Mouse (Mus musculus) heart, embryonic 16.5 days (tissue): ENCODE data around the gene Gtpbp8. TPM values are rescaled to one million over a fixed set of nuclear protein-coding genes. Genes with fewer than 3 reads are reported as not detected.

Experiments used
- ATAC-seq: fragments of 200-750 bp; cut with Nextera tagmentation; replicated peaks from 2 replicates; pipeline ENCODE4 v1.8.0; 2017; ENCODE audit warnings: moderate number of reproducible peaks; ENCODE audit not compliant: insufficient read depth, low FRiP score; ENCODE audit errors: extremely low read depth
- H3K27ac ChIP-seq: fragments of 300-500 bp; sonication (generic); 2 replicates; pipeline ENCODE4 v1.5.1; 2014; ENCODE audit warnings: mild to moderate bottlenecking, low read length, control low read depth, moderate library complexity
- H3K27me3 ChIP-seq: fragments of 300-500 bp; sonication (generic); 2 replicates; pipeline ENCODE4 v1.6.1; 2014; ENCODE audit warnings: low read length, mixed read lengths; ENCODE audit not compliant: control insufficient read depth, insufficient read depth
- H3K36me3 ChIP-seq: fragments of 300-500 bp; sonication (generic); 2 replicates; pipeline ENCODE4 v1.6.1; 2014; ENCODE audit not compliant: control insufficient read depth, insufficient read depth
- H3K4me1 ChIP-seq: fragments of 300-500 bp; sonication (generic); 2 replicates; pipeline ENCODE4 v1.6.1; 2014; ENCODE audit warnings: low read length, mixed read lengths; ENCODE audit not compliant: control insufficient read depth, insufficient read depth
- H3K4me2 ChIP-seq: fragments of 300-500 bp; sonication (generic); 2 replicates; pipeline ENCODE4 v1.6.1; 2014; ENCODE audit warnings: low read depth, mild to moderate bottlenecking, control low read depth, low read length
- H3K4me3 ChIP-seq: fragments of 300-500 bp; sonication (generic); 2 replicates; pipeline ENCODE4 v1.5.1; 2014; ENCODE audit warnings: mild to moderate bottlenecking, control low read depth, low read length
- H3K9ac ChIP-seq: fragments of 300-500 bp; sonication (generic); 2 replicates; pipeline ENCODE4 v1.6.1; 2014; ENCODE audit warnings: low read length, control low read depth
- H3K9me3 ChIP-seq: fragments of 300-500 bp; sonication (generic); replicated peaks from 2 replicates; pipeline ENCODE4 v1.6.1; 2016; ENCODE audit warnings: low read length; ENCODE audit not compliant: control insufficient read depth
- WGBS: fragments of 180-500 bp; shearing (Covaris S2); extraction: QIAGEN DNeasy Blood & Tissue Kit; methylation state at CpG from one replicate; pipeline ENCODE4 v1.1.7; 2014; 5-methylcytosine and 5-hydroxymethylcytosine counted together
- polyA plus RNA-seq: library from polyadenylated mRNA; unstranded; fragments of >200 nt; fragmentation: Nextera tagmentation; extraction: Ambion mirVana; gene quantifications from 2 replicates; pipeline ENCODE4 v1.2.1, GENCODE M21; 2015

The Gtpbp8 gene
- polyA plus RNA-seq, 1 experiment from 2014 or later = 21.7 TPM

DNA sequence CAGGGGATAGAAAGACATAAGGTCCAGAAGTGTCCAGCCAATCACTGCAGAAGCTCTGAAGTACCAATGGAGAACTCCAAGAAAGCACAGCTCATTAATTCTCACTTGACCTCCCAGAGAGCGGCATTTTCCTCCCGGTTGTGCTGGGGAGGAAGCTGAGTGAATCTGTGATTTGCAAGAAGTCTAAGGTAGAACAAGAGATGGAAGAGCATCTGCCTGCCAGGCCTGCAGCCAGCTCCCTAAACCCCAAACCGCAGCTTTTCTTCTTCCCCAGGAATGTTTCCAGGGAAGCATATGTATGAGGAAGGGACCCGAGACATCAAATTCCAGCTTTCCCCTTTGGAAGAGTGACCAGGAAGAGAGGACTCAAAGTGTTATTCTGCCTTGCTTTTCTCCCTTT is 57.7 kb downstream of the Gtpbp8 start:
- Histone ChIP-seq H3K27ac (no peak overlapping the region), H3K9ac (no peak overlapping the region), H3K36me3 (no peaks in the 10 kb centered on the region), H3K27me3 (0 out of 2 replicates have a peak, but pooled peaks cover 2% of the 10 kb centered on the region), H3K4me2 (no peak overlapping the region), H3K4me3 (no peak overlapping the region), H3K9me3 (no peaks in the 10 kb centered on the region), H3K4me1 (peaks cover 13% of the 10 kb centered on the region)
- WGBS = 39% methylated on average over 4 of the region's 4 CpGs
- ATAC-seq = no peak

DNA sequence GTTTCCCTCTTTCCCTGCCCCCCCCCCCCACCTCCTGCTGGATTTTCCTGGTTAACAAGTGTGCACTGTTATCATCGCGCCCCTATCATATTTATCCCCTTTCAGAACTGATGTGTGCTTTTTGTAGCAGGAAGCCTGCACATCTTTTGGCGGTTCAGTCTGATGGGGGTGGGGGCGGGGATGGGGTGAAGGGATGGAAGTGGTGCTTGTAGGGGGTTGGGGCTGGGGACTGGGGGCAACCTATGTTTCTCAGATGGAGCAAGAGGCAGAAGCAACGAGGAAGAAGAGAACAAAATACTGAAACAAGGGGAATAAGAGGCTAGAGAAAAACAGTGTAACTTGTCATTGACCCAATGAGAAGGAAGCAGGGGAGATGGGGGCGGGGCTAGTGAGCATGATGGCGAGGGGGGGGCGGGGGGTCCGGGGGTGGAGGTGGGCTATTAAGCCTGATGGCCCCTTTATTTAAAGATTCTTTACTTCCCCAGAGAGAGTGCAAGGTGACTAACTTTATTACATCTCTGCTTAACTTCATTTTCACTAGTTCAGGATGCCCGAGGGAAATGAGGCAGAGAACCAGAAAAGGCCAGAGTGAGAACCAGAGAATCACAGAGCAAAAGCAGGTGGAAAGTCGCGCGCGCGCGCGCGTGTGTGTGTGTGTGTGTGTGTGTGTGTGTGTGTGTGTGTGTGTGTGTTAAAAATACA is 58.3 kb downstream of the Gtpbp8 start:
- 14% methylated on average over 18 of the region's 18 CpGs for WGBS
- ATAC-seq = no peak
- Histone ChIP-seq H3K9me3 (no peaks in the 10 kb centered on the region), H3K27ac (no peak overlapping the region), H3K27me3 (0 out of 2 replicates have a peak, but pooled peaks cover 2% of the 10 kb centered on the region), H3K36me3 (no peaks in the 10 kb centered on the region), H3K4me3 (0 out of 2 replicates have a peak overlapping the region, but pooled peaks have one; percentile 3), H3K4me2 (peak overlapping the region; percentile 43), H3K9ac (no peak overlapping the region), H3K4me1 (peaks cover 13% of the 10 kb centered on the region)

DNA sequence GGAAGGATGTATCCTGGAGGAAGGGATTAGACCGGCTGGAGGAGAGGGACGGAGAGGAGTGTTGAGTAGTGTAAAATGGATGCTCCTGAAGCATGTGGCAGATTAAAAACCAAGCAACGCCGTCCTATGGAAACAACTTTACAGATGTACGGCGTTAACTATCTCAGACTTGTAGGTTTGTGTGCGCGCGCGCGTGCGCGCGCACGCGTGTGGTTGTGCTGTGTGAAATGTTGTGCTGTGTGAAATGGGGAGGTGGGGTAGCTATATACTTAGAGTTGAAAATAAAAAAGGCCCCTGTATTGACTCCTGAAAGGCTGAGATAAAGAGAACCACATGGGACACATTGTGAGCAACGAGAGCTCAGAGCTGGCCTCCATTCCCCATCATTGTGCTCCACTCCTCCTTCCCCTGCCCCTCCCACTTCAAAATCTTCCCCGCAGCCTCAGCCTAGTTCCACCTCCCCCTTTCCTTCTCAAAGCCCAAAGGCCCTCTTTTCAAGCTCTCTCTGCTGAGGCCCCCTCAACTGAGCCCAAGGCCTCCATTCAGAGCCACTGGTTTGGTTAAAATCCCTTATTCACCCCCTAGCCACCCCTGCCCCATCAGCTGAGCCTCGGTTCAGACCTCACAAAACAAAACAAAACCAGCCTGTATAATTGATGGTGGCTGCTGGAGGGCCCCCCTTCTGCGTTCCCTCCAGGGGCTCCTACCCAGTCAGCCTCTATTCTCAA is 59.0 kb downstream of the Gtpbp8 start:
- 57% methylated on average over 20 of the region's 20 CpGs for WGBS
- ATAC-seq = no peak
- H3K4me3 ChIP-seq = 0 out of 2 replicates have a peak overlapping the region, but pooled peaks have one; percentile 3
- no peak overlapping the region for H3K9ac ChIP-seq
- no peak overlapping the region for H3K27ac ChIP-seq
- H3K27me3 ChIP-seq = 0 out of 2 replicates have a peak, but pooled peaks cover 2% of the 10 kb centered on the region
- H3K36me3 ChIP-seq = no peaks in the 10 kb centered on the region
- peaks cover 13% of the 10 kb centered on the region for H3K4me1 ChIP-seq
- H3K9me3 ChIP-seq = peaks cover 5% of the 10 kb centered on the region
- H3K4me2 ChIP-seq = peak overlapping the region; percentile 43

Other genes with a start within 250 kb of the Gtpbp8 start
- 8.3 and 9.2 TPM in 2 replicates for gene Boc, start 187.5 kb downstream of the Gtpbp8 start, polyA plus RNA-seq
- gene Nepro, start 22.1 kb downstream of the Gtpbp8 start, polyA plus RNA-seq = 3.6 and 4.3 TPM in 2 replicates
- gene Cd200r1, start 19.4 kb upstream of the Gtpbp8 start, polyA plus RNA-seq = 1.2 and 1.4 TPM in 2 replicates
- 0.17 and 0.19 TPM in 2 replicates for gene Cd200r4, start 65.4 kb upstream of the Gtpbp8 start, polyA plus RNA-seq
- 0.08 and 0.11 TPM in 2 replicates for gene Cd200r2, start 120.7 kb upstream of the Gtpbp8 start, polyA plus RNA-seq
- 0.34 TPM in 2 replicates for gene Cd200r3, start 197.3 kb upstream of the Gtpbp8 start, polyA plus RNA-seq